In the genomic region with DNA sequence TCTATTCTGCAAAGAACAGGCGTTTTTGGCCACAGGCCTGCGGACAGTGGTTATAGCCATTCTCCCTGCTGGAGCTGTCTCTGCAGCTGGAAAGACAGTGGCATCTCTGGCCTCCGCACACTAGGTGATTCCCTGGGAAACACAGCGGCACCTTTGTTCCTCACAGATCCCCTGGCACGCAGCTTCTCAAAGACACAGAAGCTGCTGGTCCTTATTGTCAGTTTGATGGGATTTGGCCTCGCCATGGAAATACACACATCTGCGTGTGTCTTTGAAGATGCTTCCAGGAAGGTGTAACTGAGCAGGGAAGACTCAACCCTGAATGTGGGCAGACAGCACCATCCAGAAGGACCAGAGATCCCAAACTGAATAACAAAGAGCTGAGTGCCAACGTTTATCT, we compare ENCODE assay signal across 12 mouse cellular contexts. TPM values are rescaled to one million over a fixed set of nuclear protein-coding genes. Genes with fewer than 3 reads are reported as not detected.
A peak's percentile ranks its signal among the peaks of the same experiment; 100 is the strongest.
DNase-seq lines count a peak whose midpoint lies in the region; ATAC-seq and TF ChIP-seq lines count a peak whose summit lies in the region.
"Had no signal": no experiment of that assay in that cellular context is flagged by ENCODE, and none has a peak within 500 bp of the region (broad histone marks: within the 10 kb centered on the region; RNA-seq: fewer than 3 reads in every experiment).

No protein-coding gene starts in this region.

- no peak for ATAC-seq in heart, embryonic 13.5 days (ENCODE audit: extremely low read depth, insufficient number of reproducible peaks, low FRiP score, low TSS enrichment)
- ATAC-seq in limb, embryonic 12.5 days (ENCODE audit: insufficient number of reproducible peaks, insufficient read depth, low FRiP score, low TSS enrichment, low read depth): no peak
- ATAC-seq in liver, postnatal 0 days: no peak

- no peak for TF ChIP-seq POLR2A in cortical plate, adult 2 months (IDR thresholded peaks at IDR 0.05; ENCODE audit: extremely low read depth, insufficient read depth, low read length)

- peaks cover 52% of the 10 kb centered on the region for H3K4me1 ChIP-seq in heart, embryonic 13.5 days
- peaks cover 31% of the 10 kb centered on the region for H3K4me1 ChIP-seq in limb, embryonic 12.5 days (replicated peaks)
- H3K4me1 ChIP-seq in limb, embryonic 10.5 days: peaks cover 23% of the 10 kb centered on the region
- peaks cover 16% of the 10 kb centered on the region for H3K4me1 ChIP-seq in cortical plate, adult 2 months (ENCODE audit: control insufficient read depth, insufficient read depth, low read length)
- H3K4me1 ChIP-seq in liver, postnatal 0 days (ENCODE audit: insufficient read depth): peaks cover 30% of the 10 kb centered on the region

- 82% methylated on average over 8 of the region's 8 CpGs for WGBS in heart, embryonic 13.5 days
- WGBS in limb, embryonic 12.5 days: 90% methylated on average over 8 of the region's 8 CpGs
- 93% methylated on average over 8 of the region's 8 CpGs for WGBS in limb, embryonic 10.5 days
- 73% methylated on average over 8 of the region's 8 CpGs for WGBS in liver, postnatal 0 days (ENCODE audit: insufficient replicate concordance)

- no peaks in the 10 kb centered on the region for H3K9me3 ChIP-seq in heart, embryonic 13.5 days
- H3K9me3 ChIP-seq in limb, embryonic 12.5 days: no peaks in the 10 kb centered on the region
- no peaks in the 10 kb centered on the region for H3K9me3 ChIP-seq in limb, embryonic 10.5 days (replicated peaks)
- H3K9me3 ChIP-seq in liver, postnatal 0 days (ENCODE audit: low read length): no peaks in the 10 kb centered on the region
- H3K9me3 ChIP-seq: lung, embryonic 15.5 days had no signal

- no peak overlapping the region for H3K4me2 ChIP-seq in heart, embryonic 13.5 days
- no peak overlapping the region for H3K4me2 ChIP-seq in limb, embryonic 12.5 days
- no peak overlapping the region for H3K4me2 ChIP-seq in liver, postnatal 0 days (ENCODE audit: low read depth, low read length)
- H3K4me2 ChIP-seq: lung, embryonic 15.5 days had no signal

- peak overlapping the region; percentile 77 for H3K27ac ChIP-seq in heart, embryonic 13.5 days (replicated peaks)
- 0 out of 2 replicates have a peak overlapping the region, but pooled peaks have one; percentile 74 for H3K27ac ChIP-seq in limb, embryonic 12.5 days
- H3K27ac ChIP-seq in limb, embryonic 10.5 days: no peak overlapping the region
- peak overlapping the region; percentile 67; the same call in 1 of the 2 replicates for H3K27ac ChIP-seq in cortical plate, adult 2 months (ENCODE audit: insufficient read depth, low read length)
- peak overlapping the region; percentile 86 for H3K27ac ChIP-seq in liver, postnatal 0 days (ENCODE audit: low read depth)

- TF ChIP-seq CTCF in cortical plate, adult 2 months (IDR thresholded peaks at IDR 0.05; ENCODE audit: extremely low read depth, insufficient read depth, low read length): no peak
- TF ChIP-seq CTCF in liver, postnatal 0 days (IDR thresholded peaks at IDR 0.05; ENCODE audit: low read depth): no peak

- H3K27me3 ChIP-seq in heart, embryonic 13.5 days (replicated peaks): no peaks in the 10 kb centered on the region
- no peaks in the 10 kb centered on the region for H3K27me3 ChIP-seq in limb, embryonic 12.5 days
- H3K27me3 ChIP-seq in limb, embryonic 10.5 days (ENCODE audit: low read depth, poor library complexity, severe bottlenecking): no peaks in the 10 kb centered on the region
- H3K27me3 ChIP-seq in liver, postnatal 0 days (ENCODE audit: insufficient read depth, low read length): no peaks in the 10 kb centered on the region
- H3K27me3 ChIP-seq: lung, embryonic 15.5 days had no signal

- peak overlapping the region; percentile 61; the same call in 1 of the 2 replicates for H3K9ac ChIP-seq in heart, embryonic 13.5 days
- no peak overlapping the region for H3K9ac ChIP-seq in limb, embryonic 12.5 days (replicated peaks)
- H3K9ac ChIP-seq in liver, postnatal 0 days (replicated peaks): peak overlapping the region; percentile 32; the same call in 1 of the 2 replicates
- H3K9ac ChIP-seq: lung, embryonic 15.5 days had no signal

- DNase-seq in heart, adult 9 months (ENCODE audit: low spot score in 2 of 2): no peak
- DNase-seq in limb, embryonic 10.5 days (ENCODE audit: low spot score): no peak
- no peak for DNase-seq in liver, postnatal 0 days
- no peak for DNase-seq in cerebellum, postnatal 4 days (ENCODE audit: low spot score in 2 of 2)
- DNase-seq: adrenal gland, adult 2 months; cerebellum, adult 11 months; right cerebral cortex, postnatal 4 days had no signal

- H3K36me3 ChIP-seq in heart, embryonic 13.5 days: peaks cover 32% of the 10 kb centered on the region
- peaks cover 19% of the 10 kb centered on the region for H3K36me3 ChIP-seq in limb, embryonic 12.5 days
- H3K36me3 ChIP-seq in limb, embryonic 10.5 days: peaks cover 34% of the 10 kb centered on the region
- 0 out of 2 replicates have a peak, but pooled peaks cover 3% of the 10 kb centered on the region for H3K36me3 ChIP-seq in liver, postnatal 0 days (replicated peaks; ENCODE audit: insufficient read depth, low read length)

- no peak overlapping the region for H3K4me3 ChIP-seq in heart, embryonic 13.5 days
- no peak overlapping the region for H3K4me3 ChIP-seq in limb, embryonic 12.5 days (replicated peaks)
- H3K4me3 ChIP-seq in limb, embryonic 10.5 days: no peak overlapping the region
- H3K4me3 ChIP-seq in cortical plate, adult 2 months (ENCODE audit: insufficient read depth, low read length): no peak overlapping the region
- no peak overlapping the region for H3K4me3 ChIP-seq in liver, postnatal 0 days (ENCODE audit: low read depth, low read length)
- H3K4me3 ChIP-seq: erythroblast, embryonic 14.5 days; lung, embryonic 15.5 days had no signal

- no peak for TF ChIP-seq EP300 in liver, postnatal 0 days (IDR thresholded peaks at IDR 0.05; ENCODE audit: low read depth)

RNA-seq across cellular contexts. Expression of a gene that starts 41.4 kb away (rescaled TPM):
- polyA plus RNA-seq in heart, embryonic 13.5 days (2015; fragmentation: Nextera tagmentation; extraction: Ambion mirVana): 32.8 and 33.1 TPM in 2 replicates
- 18.0 and 19.4 TPM in 2 replicates for polyA plus RNA-seq in limb, embryonic 12.5 days (2016; fragmentation: Nextera tagmentation; extraction: Ambion mirVana)
- polyA plus RNA-seq in limb, embryonic 10.5 days (2016; fragmentation: Nextera tagmentation; extraction: Ambion mirVana): 23.5 and 26.1 TPM in 2 replicates
- 51.0 and 71.1 TPM in 2 replicates for polyA plus RNA-seq in cortical plate, adult 2 months (2012; rRNA removed)
- 13.4 and 14.2 TPM in 2 replicates for polyA plus RNA-seq in liver, postnatal 0 days (2015; fragmentation: Nextera tagmentation; extraction: Ambion mirVana)

RNA-seq across cellular contexts. Expression of a gene that starts 42.0 kb away (rescaled TPM):
- 103 and 121 TPM in 2 replicates for polyA plus RNA-seq in heart, embryonic 13.5 days (2015; fragmentation: Nextera tagmentation; extraction: Ambion mirVana)
- 90.7 and 103 TPM in 2 replicates for polyA plus RNA-seq in limb, embryonic 12.5 days (2016; fragmentation: Nextera tagmentation; extraction: Ambion mirVana)
- 114 and 121 TPM in 2 replicates for polyA plus RNA-seq in limb, embryonic 10.5 days (2016; fragmentation: Nextera tagmentation; extraction: Ambion mirVana)
- polyA plus RNA-seq in cortical plate, adult 2 months (2012; rRNA removed): 140 and 143 TPM in 2 replicates
- polyA plus RNA-seq in liver, postnatal 0 days (2015; fragmentation: Nextera tagmentation; extraction: Ambion mirVana): 34.4 and 35.0 TPM in 2 replicates

RNA-seq across cellular contexts. Expression of a gene that starts 59.7 kb away (rescaled TPM):
- 187 and 228 TPM in 2 replicates for polyA plus RNA-seq in heart, embryonic 13.5 days (2015; fragmentation: Nextera tagmentation; extraction: Ambion mirVana)
- polyA plus RNA-seq in limb, embryonic 12.5 days (2016; fragmentation: Nextera tagmentation; extraction: Ambion mirVana): 112 and 114 TPM in 2 replicates
- polyA plus RNA-seq in limb, embryonic 10.5 days (2016; fragmentation: Nextera tagmentation; extraction: Ambion mirVana): 104 and 107 TPM in 2 replicates
- polyA plus RNA-seq in cortical plate, adult 2 months (2012; rRNA removed): 86.4 and 87.2 TPM in 2 replicates
- polyA plus RNA-seq in liver, postnatal 0 days (2015; fragmentation: Nextera tagmentation; extraction: Ambion mirVana): 122 and 126 TPM in 2 replicates
